ENCODE assay signal across 8 mouse cellular contexts in the genomic region with DNA sequence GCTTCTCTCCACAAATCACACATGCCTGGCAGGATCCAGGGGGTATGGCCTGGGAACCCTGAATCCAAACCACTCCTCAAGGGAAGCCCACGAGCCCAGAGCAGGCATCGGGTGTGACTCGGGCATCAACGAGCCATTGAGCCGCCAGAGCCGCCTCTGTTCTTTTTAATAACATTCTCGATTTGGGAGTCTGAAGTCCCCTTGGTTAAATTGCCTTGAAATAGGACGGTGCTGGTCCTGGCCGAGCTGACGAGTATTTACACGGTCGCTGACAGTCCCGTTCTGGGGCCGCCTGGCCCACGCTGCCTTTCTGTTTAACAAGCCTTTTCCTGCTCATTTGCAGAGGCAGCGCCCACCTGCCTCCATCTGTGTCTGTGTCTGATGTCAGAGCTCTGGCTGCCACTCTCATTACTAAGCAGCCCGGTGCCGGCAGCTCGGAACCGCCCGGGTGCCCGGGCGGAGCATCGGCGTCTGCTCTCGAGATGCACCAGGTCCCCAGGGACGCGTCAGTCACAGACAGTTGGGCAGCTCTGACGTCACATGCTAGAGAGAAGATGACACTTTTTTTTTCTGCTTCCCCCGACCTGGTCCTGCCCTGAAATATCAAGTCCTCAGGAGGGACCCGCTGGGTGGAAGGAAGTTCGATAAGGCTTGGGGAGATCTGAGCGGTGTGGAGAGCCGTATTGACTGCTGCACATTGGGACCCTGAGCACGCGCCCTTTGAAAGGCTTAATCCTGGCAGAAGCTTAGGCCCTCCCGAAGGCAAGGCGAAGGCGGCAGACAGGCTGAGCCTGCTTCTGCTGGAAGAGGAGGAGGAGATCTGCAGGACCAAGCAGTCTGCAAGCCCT. TPM values are rescaled to one million over a fixed set of nuclear protein-coding genes. Genes with fewer than 3 reads are reported as not detected.
DNase-seq lines count a peak whose midpoint lies in the region; ATAC-seq and TF ChIP-seq lines count a peak whose summit lies in the region.

No protein-coding gene starts in this region.

- TF ChIP-seq POLR2A in ES-Bruce4 (IDR thresholded peaks at IDR 0.05; ENCODE audit: insufficient read depth, low read length): no peak
- no peak for TF ChIP-seq POLR2A in olfactory bulb, adult 2 months (IDR thresholded peaks at IDR 0.05; ENCODE audit: insufficient read depth, low read depth, low read length)

- WGBS in forebrain, embryonic 11.5 days: 15% methylated on average over 39 of the region's 39 CpGs
- 14% methylated on average over 39 of the region's 39 CpGs for WGBS in lung, embryonic 14.5 days
- 17% methylated on average over 39 of the region's 39 CpGs for WGBS in olfactory bulb, adult 2 months

- peak; percentile 31 for DNase-seq in 3T3-L1 (ENCODE audit: low read depth, low spot score)
- DNase-seq in forebrain, embryonic 11.5 days (ENCODE audit: low spot score): peak; percentile 59
- DNase-seq in layer of hippocampus, adult 2 months (ENCODE audit: low spot score in 2 of 2): peak; percentile 80 to 86
- peak; percentile 34 for DNase-seq in lung, embryonic 14.5 days
- no peak for DNase-seq in gastrocnemius, postnatal 25 days

- H3K27ac ChIP-seq in ES-Bruce4 (ENCODE audit: insufficient read depth, low read length): no peak overlapping the region
- H3K27ac ChIP-seq in forebrain, embryonic 11.5 days (ENCODE audit: low read depth, low read length): no peak overlapping the region
- peak overlapping the region; percentile 85 for H3K27ac ChIP-seq in layer of hippocampus, adult 2 months
- H3K27ac ChIP-seq in lung, embryonic 14.5 days (ENCODE audit: low read depth): no peak overlapping the region
- no peak overlapping the region for H3K27ac ChIP-seq in olfactory bulb, adult 2 months (ENCODE audit: insufficient read depth, low read depth, low read length)

- no peaks in the 10 kb centered on the region for H3K9me3 ChIP-seq in ES-Bruce4 (replicated peaks; ENCODE audit: control insufficient read depth, insufficient read depth, low read length, poor library complexity, severe bottlenecking)
- no peaks in the 10 kb centered on the region for H3K9me3 ChIP-seq in forebrain, embryonic 11.5 days (ENCODE audit: control insufficient read depth, low read length)
- H3K9me3 ChIP-seq in lung, embryonic 14.5 days (ENCODE audit: low read depth, low read length): no peaks in the 10 kb centered on the region

- no peak overlapping the region for H3K9ac ChIP-seq in ES-Bruce4 (ENCODE audit: low read depth, poor library complexity, severe bottlenecking)
- H3K9ac ChIP-seq in forebrain, embryonic 11.5 days (ENCODE audit: low read length): peak overlapping the region; percentile 27
- H3K9ac ChIP-seq in lung, embryonic 14.5 days: no peak overlapping the region

- no peaks in the 10 kb centered on the region for H3K36me3 ChIP-seq in ES-Bruce4 (ENCODE audit: control insufficient read depth, insufficient read depth, low read length, poor library complexity, severe bottlenecking)
- no peaks in the 10 kb centered on the region for H3K36me3 ChIP-seq in forebrain, embryonic 11.5 days (ENCODE audit: control insufficient read depth, insufficient read depth, low read length)
- no peaks in the 10 kb centered on the region for H3K36me3 ChIP-seq in lung, embryonic 14.5 days (ENCODE audit: insufficient read depth)

- ATAC-seq in forebrain, embryonic 11.5 days (replicated peaks; ENCODE audit: low FRiP score): peak; percentile 64
- ATAC-seq in lung, embryonic 14.5 days (ENCODE audit: insufficient read depth): no peak
- ATAC-seq in erythroblast, adult 5-6 weeks (replicated peaks; ENCODE audit: low FRiP score, poor library complexity, severe bottlenecking): no peak

- peak overlapping the region; percentile 7 for H3K4me3 ChIP-seq in ES-Bruce4 (ENCODE audit: low read depth, low read length)
- peak overlapping the region; percentile 9 for H3K4me3 ChIP-seq in forebrain, embryonic 11.5 days (ENCODE audit: low read depth, low read length)
- peak overlapping the region; percentile 43 for H3K4me3 ChIP-seq in layer of hippocampus, adult 2 months
- H3K4me3 ChIP-seq in lung, embryonic 14.5 days (ENCODE audit: low read depth, low read length): peak overlapping the region; percentile 18; the same call in 1 of the 2 replicates
- H3K4me3 ChIP-seq in olfactory bulb, adult 2 months (ENCODE audit: insufficient read depth, low read depth, low read length): peak overlapping the region; percentile 3; the same call in 1 of the 2 replicates

- H3K4me2 ChIP-seq in forebrain, embryonic 11.5 days (ENCODE audit: low read depth, low read length, severe bottlenecking): peak overlapping the region; percentile 49
- peak overlapping the region; percentile 51 for H3K4me2 ChIP-seq in lung, embryonic 14.5 days

- TF ChIP-seq EP300 in ES-Bruce4 (IDR thresholded peaks at IDR 0.05; ENCODE audit: insufficient read depth, low read depth, low read length): no peak

- H3K4me1 ChIP-seq in ES-Bruce4 (ENCODE audit: control insufficient read depth, insufficient read depth, low read length): no peaks in the 10 kb centered on the region
- peaks cover 8% of the 10 kb centered on the region for H3K4me1 ChIP-seq in forebrain, embryonic 11.5 days (replicated peaks; ENCODE audit: control insufficient read depth, insufficient read depth, low read length)
- peaks cover 2% of the 10 kb centered on the region; the same call in 1 of the 2 replicates for H3K4me1 ChIP-seq in lung, embryonic 14.5 days (ENCODE audit: insufficient read depth)
- peaks cover 34% of the 10 kb centered on the region for H3K4me1 ChIP-seq in olfactory bulb, adult 2 months (ENCODE audit: control insufficient read depth, insufficient read depth, low read length)

- no peaks in the 10 kb centered on the region for H3K27me3 ChIP-seq in ES-Bruce4 (ENCODE audit: control insufficient read depth, insufficient read depth, low read length, poor library complexity, severe bottlenecking)
- H3K27me3 ChIP-seq in forebrain, embryonic 11.5 days (ENCODE audit: control insufficient read depth, insufficient read depth, low read length): peaks cover 6% of the 10 kb centered on the region
- H3K27me3 ChIP-seq in lung, embryonic 14.5 days (ENCODE audit: insufficient read depth, low read length): peaks cover 18% of the 10 kb centered on the region

- no peak for TF ChIP-seq CTCF in ES-Bruce4 (IDR thresholded peaks at IDR 0.05; ENCODE audit: low read depth, low read length)
- TF ChIP-seq CTCF in layer of hippocampus, adult 2 months (conservative IDR thresholded peaks at IDR 0.05): no peak
- no peak for TF ChIP-seq CTCF in lung, embryonic 14.5 days (IDR thresholded peaks at IDR 0.05; ENCODE audit: low read depth)
- no peak for TF ChIP-seq CTCF in olfactory bulb, adult 2 months (IDR thresholded peaks at IDR 0.05; ENCODE audit: insufficient read depth, low read depth, low read length)

RNA-seq across cellular contexts. Expression of gene Qrfp, which starts 12.4 kb away (rescaled TPM):
- polyA plus RNA-seq in ES-Bruce4 (2011; ENCODE audit: insufficient read depth, insufficient read length, low read depth, missing spikeins): not detected in 2 replicates
- polyA plus RNA-seq in forebrain, embryonic 11.5 days (2014; fragmentation: Nextera tagmentation; extraction: Ambion mirVana): 0.16 and 0.24 TPM in 2 replicates
- total RNA-seq in layer of hippocampus, adult 2 months (2021): not detected
- polyA plus RNA-seq in lung, embryonic 14.5 days (2014; fragmentation: Nextera tagmentation; extraction: Ambion mirVana): 0.12 TPM in 1 of 2 replicates, not detected in the other
- polyA plus RNA-seq in olfactory bulb, adult 2 months (2012; ENCODE audit: insufficient read depth, insufficient read length, low replicate concordance, missing spikeins): not detected in 2 replicates
- total RNA-seq in erythroblast, adult 5-6 weeks (2015; ENCODE audit: low replicate concordance): not detected in 2 replicates
- total RNA-seq in erythroblast, adult 5-6 weeks (2017; ENCODE audit: low replicate concordance): not detected in 2 replicates
- total RNA-seq in gastrocnemius, postnatal 25 days (2021): not detected

RNA-seq across cellular contexts. Expression of gene Fibcd1, which starts 23.1 kb away (rescaled TPM):
- not detected in 2 replicates for polyA plus RNA-seq in ES-Bruce4 (2011; ENCODE audit: insufficient read depth, insufficient read length, low read depth, missing spikeins)
- 0.24 and 0.39 TPM in 2 replicates for polyA plus RNA-seq in forebrain, embryonic 11.5 days (2014; fragmentation: Nextera tagmentation; extraction: Ambion mirVana)
- total RNA-seq in layer of hippocampus, adult 2 months (2021): 100 to 1,000 TPM; 108 to 110 TPM
- polyA plus RNA-seq in lung, embryonic 14.5 days (2014; fragmentation: Nextera tagmentation; extraction: Ambion mirVana): 0.07 TPM in 1 of 2 replicates, not detected in the other
- polyA plus RNA-seq in olfactory bulb, adult 2 months (2012; ENCODE audit: insufficient read depth, insufficient read length, low replicate concordance, missing spikeins): not detected in 2 replicates
- not detected in 2 replicates for total RNA-seq in erythroblast, adult 5-6 weeks (2015; ENCODE audit: low replicate concordance)
- not detected in 2 replicates for total RNA-seq in erythroblast, adult 5-6 weeks (2017; ENCODE audit: low replicate concordance)
- total RNA-seq in gastrocnemius, postnatal 25 days (2021): not detected
